Mouse (Mus musculus): ENCODE measurements around the gene Rock2.

GRCm38 (mm10) chr12:16996886-16997462 lies 102.3 kb downstream of the Rock2 start:
- no peak for TF ChIP-seq CTCF (IDR thresholded peaks at IDR 0.05)
- no peak for TF ChIP-seq EP300 (IDR thresholded peaks at IDR 0.05; ENCODE audit: insufficient read depth, low read depth, low read length)
- TF ChIP-seq POLR2A (IDR thresholded peaks at IDR 0.05; ENCODE audit: insufficient read depth, low read depth, low read length): no peak
